ENCODE assay signal across 8 mouse cellular contexts in the genomic region with DNA sequence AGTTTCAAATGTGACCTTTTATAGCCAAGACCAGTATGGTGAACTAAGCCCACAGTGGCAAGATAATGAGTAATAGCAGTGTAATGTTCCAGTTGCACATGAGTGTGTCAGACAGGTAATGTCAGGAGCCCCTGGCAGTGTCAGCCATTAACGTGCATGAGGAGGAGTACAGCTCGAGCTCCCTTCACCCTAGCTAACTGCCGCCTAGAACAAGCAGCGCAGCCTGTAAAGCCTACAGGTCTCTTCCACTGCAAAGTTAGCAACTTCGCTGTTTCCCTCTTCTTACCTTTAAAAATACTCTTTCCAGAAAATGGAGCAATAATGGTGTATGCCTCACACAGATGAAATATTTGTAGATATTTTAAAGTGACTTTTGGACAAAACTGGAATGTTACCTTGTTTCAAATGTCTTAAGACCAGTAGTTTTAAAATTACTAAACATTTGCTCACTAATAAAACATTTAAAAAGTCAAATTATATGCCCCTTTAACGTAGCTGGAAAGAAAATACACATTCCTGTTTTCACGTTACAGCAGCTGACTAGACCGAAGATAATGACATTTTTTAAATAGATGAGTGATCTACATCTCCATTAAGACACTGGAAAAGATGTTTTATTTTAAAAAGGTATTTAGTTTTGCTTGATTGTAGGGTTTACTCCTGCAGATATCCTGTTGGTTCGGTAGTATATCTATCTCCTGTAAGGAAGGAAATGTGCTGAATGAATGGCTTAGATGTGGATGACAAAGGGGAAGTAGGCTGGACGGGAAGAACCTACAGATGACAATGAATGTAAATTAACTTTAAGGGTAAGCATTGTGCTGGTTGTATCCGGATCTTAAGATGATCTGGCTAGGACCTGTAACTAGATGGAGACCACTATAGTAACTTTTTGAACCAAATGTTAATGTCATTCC. TPM values are rescaled to one million over a fixed set of nuclear protein-coding genes. Genes with fewer than 3 reads are reported as not detected.
DNase-seq lines count a peak whose midpoint lies in the region; ATAC-seq and TF ChIP-seq lines count a peak whose summit lies in the region.

No protein-coding gene starts in this region.

- peak overlapping the region; percentile 63 for H3K4me2 ChIP-seq in intestine, embryonic 16.5 days (ENCODE audit: low read depth, low read length)

- peak overlapping the region; percentile 87 for H3K4me3 ChIP-seq in embryonic fibroblast, embryonic 13.5 days (ENCODE audit: insufficient read depth, low read length)
- H3K4me3 ChIP-seq in intestine, embryonic 16.5 days (ENCODE audit: low read length): peak overlapping the region; percentile 99

- TF ChIP-seq CTCF in embryonic fibroblast, embryonic 13.5 days (IDR thresholded peaks at IDR 0.05; ENCODE audit: borderline replicate concordance, insufficient read depth, low read length): no peak

- peak overlapping the region; percentile 100 for H3K9ac ChIP-seq in intestine, embryonic 16.5 days (ENCODE audit: low read depth, low read length)

- H3K4me1 ChIP-seq in embryonic fibroblast, embryonic 13.5 days (ENCODE audit: control insufficient read depth, insufficient read depth, low read length): peaks cover 5% of the 10 kb centered on the region; the same call in 1 of the 2 replicates
- peaks cover 11% of the 10 kb centered on the region for H3K4me1 ChIP-seq in intestine, embryonic 16.5 days (ENCODE audit: control insufficient read depth, insufficient read depth, low read length)

- H3K27ac ChIP-seq in embryonic fibroblast, embryonic 13.5 days (ENCODE audit: insufficient read depth, low read length): peak overlapping the region; percentile 87; the same call in 1 of the 2 replicates
- no peak overlapping the region for H3K27ac ChIP-seq in intestine, embryonic 16.5 days (ENCODE audit: low read length)

- 30% methylated on average over 11 of the region's 11 CpGs for WGBS in intestine, embryonic 16.5 days

- H3K27me3 ChIP-seq in intestine, embryonic 16.5 days (replicated peaks; ENCODE audit: control insufficient read depth, insufficient read depth, low read length): no peaks in the 10 kb centered on the region

- no peaks in the 10 kb centered on the region for H3K36me3 ChIP-seq in intestine, embryonic 16.5 days (ENCODE audit: control insufficient read depth, insufficient read depth, low read length)

- no peak for ATAC-seq in intestine, embryonic 16.5 days
- ATAC-seq in monocyte, adult 5-6 weeks (replicated peaks; ENCODE audit: insufficient number of reproducible peaks, low FRiP score, low TSS enrichment, poor library complexity, severe bottlenecking): 0 out of 2 replicates have a peak, but pooled peaks have one; percentile 22
- ATAC-seq in frontal cortex, adult (ENCODE audit: low TSS enrichment): no peak

- DNase-seq in spleen, postnatal 10 days (ENCODE audit: low spot score in 2 of 2): peak; percentile 30 to 34
- DNase-seq in spleen, postnatal 14 days (ENCODE audit: low spot score in 2 of 2): no peak
- DNase-seq in layer of hippocampus, adult 9-11 months: no peak
- no peak for DNase-seq in kidney, adult 9 months

- H3K9me3 ChIP-seq in intestine, embryonic 16.5 days (ENCODE audit: control insufficient read depth, low read length): no peaks in the 10 kb centered on the region

- peak; percentile 25 for TF ChIP-seq POLR2A in embryonic fibroblast, embryonic 13.5 days (IDR thresholded peaks at IDR 0.05; ENCODE audit: low read depth, low read length)

RNA-seq across cellular contexts. Expression of gene Gm9887, which starts 1.9 kb away (rescaled TPM):
- polyA plus RNA-seq in embryonic fibroblast, embryonic 13.5 days (2011; ENCODE audit: insufficient read length, low read depth, missing spikeins): not detected in 2 replicates
- 1.0 and 1.4 TPM in 2 replicates for polyA plus RNA-seq in intestine, embryonic 16.5 days (2015; fragmentation: Nextera tagmentation; extraction: Ambion mirVana)
- total RNA-seq in monocyte, adult 5-6 weeks (2017): not detected in 3 replicates

RNA-seq across cellular contexts. Expression of gene Arf6, which starts 2.2 kb away (rescaled TPM):
- polyA plus RNA-seq in embryonic fibroblast, embryonic 13.5 days (2011; ENCODE audit: insufficient read length, low read depth, missing spikeins): 106 and 119 TPM in 2 replicates
- polyA plus RNA-seq in intestine, embryonic 16.5 days (2015; fragmentation: Nextera tagmentation; extraction: Ambion mirVana): 18.0 and 34.2 TPM in 2 replicates
- 213 to 230 TPM (median 223 TPM) in 3 replicates for total RNA-seq in monocyte, adult 5-6 weeks (2017)

RNA-seq across cellular contexts. Expression of gene Nemf, which starts 17.1 kb away (rescaled TPM):
- 57.2 and 70.2 TPM in 2 replicates for polyA plus RNA-seq in embryonic fibroblast, embryonic 13.5 days (2011; ENCODE audit: insufficient read length, low read depth, missing spikeins)
- polyA plus RNA-seq in intestine, embryonic 16.5 days (2015; fragmentation: Nextera tagmentation; extraction: Ambion mirVana): 56.3 and 66.2 TPM in 2 replicates
- total RNA-seq in monocyte, adult 5-6 weeks (2017): 89.6 to 137 TPM (median 117 TPM) in 3 replicates

Comparison
In these comparisons a context has a peak if more than half of its experiments do, and no peak if none do; other contexts are left out.
1. DNase-seq: peak in spleen, postnatal 10 days (2 of 2); none in spleen, postnatal 14 days (0 of 2), layer of hippocampus, adult 9-11 months (single experiment) and kidney, adult 9 months (single experiment).